Mouse (Mus musculus) CH12.LX (cell line): Measurements from ENCODE around the gene C130032M10Rik. TPM values are rescaled to one million over a fixed set of nuclear protein-coding genes. Genes with fewer than 3 reads are reported as not detected.

ENCODE experiments used
- DNase-seq: peaks from one replicate; pipeline ENCODE4 v3.0.0-alpha.2; 2013; ENCODE audit errors: extremely low read depth
- H3K27ac ChIP-seq: 2 replicates; pipeline ENCODE4 v1.5.1; 2012; ENCODE audit warnings: low read depth, mild to moderate bottlenecking, control low read depth, moderate library complexity; ENCODE audit not compliant: insufficient read depth
- H3K27me3 ChIP-seq: replicated peaks from 2 replicates; pipeline ENCODE3; 2012; ENCODE audit warnings: inconsistent platforms
- H3K36me3 ChIP-seq, 2 experiments: replicated peaks in 1 of 2; 2 replicates each; pipeline versions ENCODE3 to v1.6.1; 2012; ENCODE audit warnings: inconsistent platforms in 1 of 2, low read length in 1 of 2, mild to moderate bottlenecking in 1 of 2, mixed read lengths in 1 of 2, moderate library complexity in 1 of 2; ENCODE audit not compliant: control insufficient read depth in 1 of 2, insufficient read depth in 1 of 2
- H3K4me1 ChIP-seq, 2 experiments: 2 replicates each; pipeline ENCODE4 v1.6.1; 2012; ENCODE audit warnings: inconsistent platforms in 1 of 2, moderate library complexity in 1 of 2; ENCODE audit not compliant: insufficient read depth in 2 of 2, control insufficient read depth in 1 of 2
- H3K4me2 ChIP-seq: 2 replicates; pipeline ENCODE4 v1.6.1; 2012; ENCODE audit warnings: low read depth, mild to moderate bottlenecking, control low read depth; ENCODE audit not compliant: poor library complexity, insufficient read depth, severe bottlenecking
- H3K4me3 ChIP-seq, 3 experiments: fragments of 150-350 bp in 1 of 3; sonication (generic) in 1 of 3; replicated peaks in 1 of 3; 2 replicates each; pipeline versions ENCODE3 to v1.5.1; 2011 to 2012; ENCODE audit warnings: low read depth in 2 of 3, low read length in 2 of 3, mild to moderate bottlenecking in 2 of 3, moderate library complexity in 2 of 3, control low read depth in 1 of 3, improper control_type of control experiment in 1 of 3, inconsistent platforms in 1 of 3, mixed read lengths in 1 of 3; ENCODE audit not compliant: poor library complexity in 1 of 3
- H3K79me2 ChIP-seq: replicated peaks from 2 replicates; pipeline ENCODE4 v1.6.1; 2012; ENCODE audit warnings: mild to moderate bottlenecking, moderate library complexity; ENCODE audit not compliant: control insufficient read depth, poor library complexity, insufficient read depth, severe bottlenecking; ENCODE audit errors: extremely low read depth
- H3K9ac ChIP-seq: 2 replicates; pipeline ENCODE4 v1.6.1; 2012; ENCODE audit warnings: low read depth, mild to moderate bottlenecking, control low read depth, moderate library complexity; ENCODE audit not compliant: insufficient read depth
- H3K9me3 ChIP-seq: replicated peaks from 2 replicates; pipeline ENCODE3; 2012; ENCODE audit warnings: low read length, inconsistent platforms, mixed read lengths
- CHD2 ChIP-seq: IDR thresholded peaks from 2 replicates; pipeline ENCODE4 v1.6.1; 2011; ENCODE audit warnings: low read length, improper control_type of control experiment
- CTCF ChIP-seq, 2 experiments: IDR thresholded peaks in 1 of 2; conservative IDR thresholded peaks in 1 of 2; 2 replicates each; pipeline ENCODE4 v1.5.1; 2011 to 2012; ENCODE audit warnings: low read depth in 2 of 2, low read length in 2 of 2, improper control_type of control experiment in 1 of 2, inconsistent platforms in 1 of 2, mild to moderate bottlenecking in 1 of 2, moderate library complexity in 1 of 2
- JUND ChIP-seq: conservative IDR thresholded peaks from 2 replicates; pipeline ENCODE4 v1.6.1; 2011; ENCODE audit warnings: low read depth, low read length, improper control_type of control experiment
- MAZ ChIP-seq: IDR thresholded peaks from 2 replicates; pipeline ENCODE4 v1.6.1; 2012; ENCODE audit warnings: low read depth, mild to moderate bottlenecking, inconsistent platforms, low read length, improper control_type of control experiment, moderate library complexity
- MEF2A ChIP-seq: IDR thresholded peaks from 2 replicates; pipeline ENCODE4 v1.6.1; 2014; ENCODE audit warnings: low read depth, mild to moderate bottlenecking, inconsistent platforms, low read length, improper control_type of control experiment, borderline replicate concordance
- MYC ChIP-seq: IDR thresholded peaks from 2 replicates; pipeline ENCODE4 v1.6.1; 2011; ENCODE audit warnings: low read depth, mild to moderate bottlenecking, improper control_type of control experiment, low read length
- POLR2A ChIP-seq: IDR thresholded peaks from 2 replicates; pipeline ENCODE4 v1.6.1; 2011; ENCODE audit warnings: low read depth, mild to moderate bottlenecking, improper control_type of control experiment, low read length
- RAD21 ChIP-seq: IDR thresholded peaks from 2 replicates; pipeline ENCODE4 v1.6.1; 2011; ENCODE audit warnings: low read depth, mild to moderate bottlenecking, low read length, improper control_type of control experiment, moderate library complexity
- RCOR1 ChIP-seq: conservative IDR thresholded peaks from 2 replicates; pipeline ENCODE4 v1.6.1; 2012; ENCODE audit warnings: low read depth, mild to moderate bottlenecking, inconsistent platforms, low read length, improper control_type of control experiment
- SMC3 ChIP-seq: IDR thresholded peaks from 2 replicates; pipeline ENCODE4 v1.6.1; 2011; ENCODE audit warnings: low read depth, low read length, improper control_type of control experiment
- UBTF ChIP-seq: IDR thresholded peaks from 2 replicates; pipeline ENCODE4 v1.6.1; 2012; ENCODE audit warnings: low read depth, mild to moderate bottlenecking, inconsistent platforms, low read length, improper control_type of control experiment, moderate library complexity
- dilution Hi-C: fragments of 300-500 bp; cut with MboI; formaldehyde crosslinking; loops from 2 replicates; pipeline ENCODE4 v1.14.3; 2020; ENCODE audit warnings: low sequenced_read_pairs; ENCODE audit not compliant: extremely low pct_unique_long_range_greater_than_20kb, extremely low pct_ligation_motif_present
- in situ Hi-C: fragments of 300-500 bp; cut with MboI; formaldehyde crosslinking; loops from 3 replicates; pipeline ENCODE4 v1.14.3; 2019; ENCODE audit warnings: low sequenced_read_pairs, low pct_ligation_motif_present, low pct_unique_long_range_greater_than_20kb, mixed read lengths
- polyA plus RNA-seq: library from polyadenylated mRNA; unstranded; fragments of >175 nt; gene quantifications from 2 replicates; pipeline ENCODE4 v1.2.1, GENCODE M21; 2012; ENCODE audit warnings: low read depth; ENCODE audit not compliant: insufficient read length
- total RNA-seq, 2 experiments: library from RNA; depleted of rRNA; stranded (reverse); fragments of 300-350 nt in 1 of 2; fragments of >200 nt in 1 of 2; gene quantifications; 2 replicates each; pipeline ENCODE4 v1.2.3; 2012 to 2014

C130032M10Rik gene
- total and polyA plus RNA-seq, 3 experiments: not detected

GRCm38 (mm10) chr9:114499783-114500515 is 15.5 kb upstream of the C130032M10Rik start:
- in situ Hi-C loops: loop anchor here (25.0 kb wide), 1 partner anchor 188 kb away; no protein-coding TSS in a partner anchor

DNA sequence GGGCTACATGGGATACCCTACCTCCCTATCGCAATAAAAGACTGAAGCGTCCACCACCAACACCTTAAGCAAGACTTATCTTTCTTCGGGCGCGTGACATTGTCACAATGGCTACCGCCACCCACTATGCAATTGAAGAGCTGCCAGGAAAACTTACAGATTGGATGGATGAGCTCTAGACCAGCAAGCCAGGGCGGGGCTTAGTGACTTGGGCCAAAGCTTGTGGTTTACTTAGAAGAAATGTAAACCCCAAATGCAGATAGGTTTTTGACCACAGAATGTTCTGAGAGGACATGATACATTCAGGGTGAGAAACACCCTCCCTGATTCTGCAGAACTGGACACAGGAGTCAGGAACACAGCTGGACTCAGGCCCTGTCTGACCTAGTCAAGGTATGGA is 14.4 kb upstream of the C130032M10Rik start:
- no peak overlapping the region for H3K4me3 ChIP-seq
- no peak overlapping the region for H3K27ac ChIP-seq
- dilution Hi-C loops: no loop called here
- H3K27me3 ChIP-seq: no peaks in the 10 kb centered on the region
- TF ChIP-seq POLR2A (no peak), MYC (no peak), JUND (no peak), SMC3 (no peak), UBTF (no peak), CHD2 (no peak), RCOR1 (no peak)
- H3K79me2 ChIP-seq: no peaks in the 10 kb centered on the region
- H3K36me3 ChIP-seq: no peaks in the 10 kb centered on the region
- H3K9me3 ChIP-seq: peaks cover 2% of the 10 kb centered on the region
- no peak overlapping the region for H3K9ac ChIP-seq
- in situ Hi-C loops: no loop called here
- DNase-seq: no peak
- H3K4me2 ChIP-seq: no peak overlapping the region
- peaks cover 0 to 26% of the 10 kb centered on the region in 2 experiments; a peak in 2 of 4 replicates for H3K4me1 ChIP-seq

More at GRCm38 (mm10) chr9:114499783-114500515, 15.5 kb upstream of the C130032M10Rik start:
- no peak overlapping the region for H3K4me2 ChIP-seq
- H3K9me3 ChIP-seq: peaks cover 2% of the 10 kb centered on the region
- no peak overlapping the region for H3K9ac ChIP-seq
- no peaks in the 10 kb centered on the region for H3K79me2 ChIP-seq
- dilution Hi-C loops: no loop called here
- peak; percentile 61; the same call in 1 of the 2 replicates for TF ChIP-seq MEF2A
- no peak for TF ChIP-seq UBTF
- TF ChIP-seq SMC3: peak; percentile 78
- TF ChIP-seq CTCF (conservative IDR thresholded peaks at IDR 0.05 in 1 of 2, IDR thresholded peaks at IDR 0.05 in 1 of 2; ENCODE audit: low read depth in 2 of 2, low read length in 2 of 2): peak; percentile 11 to 77; a peak in 2 of 4 replicates
- peak; percentile 72 for TF ChIP-seq RAD21
- no peaks in the 10 kb centered on the region for H3K36me3 ChIP-seq
- DNase-seq: peak; percentile 63
- H3K27ac ChIP-seq: no peak overlapping the region
- no peaks in the 10 kb centered on the region for H3K27me3 ChIP-seq
- H3K4me1 ChIP-seq: peaks cover 0 to 29% of the 10 kb centered on the region in 2 experiments; a peak in 2 of 4 replicates
- no peak overlapping the region for H3K4me3 ChIP-seq

GRCm38 (mm10) chr9:114501913-114502312 is 13.6 kb upstream of the C130032M10Rik start:
- no peaks in the 10 kb centered on the region for H3K36me3 ChIP-seq
- no peak overlapping the region for H3K4me3 ChIP-seq
- no peak overlapping the region for H3K27ac ChIP-seq
- no peak for TF ChIP-seq CHD2
- no peak for TF ChIP-seq SMC3
- no peak for TF ChIP-seq MAZ
- dilution Hi-C loops (no loop called here), in situ Hi-C loops (no loop called here)
- peaks cover 4 to 26% of the 10 kb centered on the region in 2 experiments; a peak in 3 of 4 replicates for H3K4me1 ChIP-seq
- H3K9me3 ChIP-seq: peaks cover 2% of the 10 kb centered on the region
- no peaks in the 10 kb centered on the region for H3K27me3 ChIP-seq
- DNase-seq: no peak
- H3K4me2 ChIP-seq: no peak overlapping the region
- H3K9ac ChIP-seq: no peak overlapping the region
- H3K79me2 ChIP-seq: no peaks in the 10 kb centered on the region
